Mouse (Mus musculus) gastrocnemius, adult 18-20 months (tissue): ENCODE data around the gene Irak3. TPM values are rescaled to one million over a fixed set of nuclear protein-coding genes. Genes with fewer than 3 reads are reported as not detected.

Experiments
- DNase-seq: peaks from one replicate; pipeline ENCODE4 v3.0.0; 2021; ENCODE audit warnings: low spot score
- total RNA-seq, 2 experiments: library from RNA; stranded (reverse); gene quantifications; 2 replicates each; pipeline ENCODE4 v1.2.3; 2021

Irak3 gene
- total RNA-seq, 2 experiments from 2014 or later: 1.9 to 2.9 TPM

GRCm38 (mm10) chr10:120208015-120208414, 6.1 kb upstream of the Irak3 start:
- DNase-seq: no peak

DNA sequence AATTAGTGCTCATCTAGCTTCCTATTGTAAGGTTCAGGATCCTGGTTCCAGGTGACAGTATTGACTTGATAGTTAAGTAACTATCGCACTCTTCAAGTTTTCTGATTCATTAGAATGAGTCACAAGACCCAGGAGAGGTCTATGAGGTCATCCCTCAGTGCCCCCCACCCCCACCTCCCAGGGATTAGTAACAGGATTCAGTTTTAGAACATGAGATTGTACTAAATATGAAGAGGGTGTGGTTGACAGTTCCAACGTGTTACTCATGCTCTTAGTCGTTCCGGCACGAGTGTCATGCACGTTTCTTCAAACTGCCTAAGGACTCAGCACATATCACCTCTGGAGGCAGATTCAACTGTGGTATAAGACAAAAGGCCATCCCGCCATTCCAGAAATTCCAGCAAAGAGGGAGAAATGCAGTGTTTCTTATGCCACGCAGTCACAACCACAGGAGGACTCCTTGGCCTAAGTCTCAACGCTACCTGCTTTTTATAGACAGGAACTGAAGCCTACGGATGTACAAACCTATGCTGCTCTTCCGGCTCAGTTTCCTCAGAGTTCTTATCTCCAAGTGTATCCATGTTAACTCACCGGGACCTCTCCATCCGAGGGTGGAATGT, 2.8 kb upstream of the Irak3 start:
- DNase-seq: no peak

GRCm38 (mm10) chr10:120202467-120203250, 729 bp upstream of the Irak3 start:
- no peak for DNase-seq

DNA sequence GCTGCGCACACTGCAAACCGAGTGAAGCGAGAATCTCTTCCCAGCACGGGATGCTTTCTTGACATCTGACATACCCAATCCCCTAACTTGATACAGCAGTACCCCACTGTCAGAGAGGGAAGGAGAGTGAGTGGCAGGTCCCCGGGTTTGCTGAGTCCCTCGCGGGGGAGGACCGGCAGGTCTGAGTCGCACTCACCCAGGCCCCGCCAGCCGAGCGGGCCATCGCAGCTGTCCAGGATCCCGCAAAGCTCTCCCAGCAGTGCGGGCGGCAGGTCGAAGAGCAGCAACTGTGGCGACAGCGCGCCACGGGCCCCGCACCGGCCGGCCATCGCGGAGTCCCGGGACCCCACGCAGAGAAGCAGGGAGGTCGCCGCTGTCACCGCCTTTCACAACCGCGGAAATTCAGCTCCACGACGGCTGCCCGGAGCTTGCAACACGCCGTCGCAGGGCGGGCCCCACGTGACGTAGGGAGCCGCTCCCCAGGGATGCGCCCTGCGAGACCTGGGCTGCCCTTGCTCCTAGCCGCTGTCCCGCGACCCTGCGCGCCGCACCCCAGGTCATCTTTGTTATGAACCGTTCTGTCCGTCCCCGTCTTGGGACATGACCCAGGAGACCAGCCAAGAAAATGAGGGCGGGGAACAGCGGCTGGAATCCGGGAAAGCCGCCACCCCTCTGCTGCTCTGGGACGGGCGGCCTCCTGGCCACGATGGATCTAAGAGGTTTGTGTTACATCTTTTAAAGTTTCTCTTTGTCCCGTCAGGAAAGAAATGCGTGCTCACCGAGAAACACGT, 604 bp downstream of the Irak3 start, which contains the start of gene Tmbim4:
Tmbim4 (plus strand) TSS at position 460 of the 791 bp plus-strand sequence.
- DNase-seq: peak; percentile 83

DNA sequence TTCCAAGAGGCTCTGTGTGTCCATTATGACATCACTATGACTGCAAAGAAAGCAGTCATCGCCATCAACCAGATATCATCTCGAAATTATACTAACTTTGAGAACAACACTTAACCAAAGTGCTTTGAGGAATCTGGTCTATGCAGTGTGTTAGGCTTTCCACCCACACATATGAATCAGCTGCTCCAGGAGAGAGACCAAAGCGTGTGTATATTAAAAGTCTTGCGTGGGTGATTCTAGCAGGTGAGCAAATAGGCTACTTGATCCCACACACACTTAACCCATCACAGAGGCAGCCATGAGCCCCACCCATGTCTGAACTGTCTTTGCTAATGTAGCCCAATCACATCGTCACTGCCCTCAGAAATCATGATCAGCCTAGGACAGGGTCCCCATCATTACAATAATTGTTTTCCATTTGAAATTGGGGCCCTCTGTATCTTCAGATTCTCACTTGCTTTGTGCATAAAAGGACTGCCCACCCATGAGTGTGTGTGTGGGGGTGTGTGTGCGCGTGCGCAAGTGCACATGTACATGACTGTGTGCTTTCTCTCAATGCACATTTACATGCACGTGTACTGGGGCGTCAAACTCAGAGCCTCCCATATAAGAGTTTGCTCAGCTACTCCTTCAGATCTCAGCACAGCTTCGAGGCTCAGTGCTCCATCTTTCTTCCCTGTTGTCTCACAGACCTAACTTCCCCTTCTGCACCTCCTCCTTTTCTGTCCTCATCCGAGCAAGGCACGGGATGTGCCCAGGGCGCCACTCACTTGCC, 4.7 kb downstream of the Irak3 start:
- no peak for DNase-seq

- no peak for DNase-seq
These were observed 8.7 kb downstream of the Irak3 start for GRCm38 (mm10) chr10:120193255-120193654.

DNA sequence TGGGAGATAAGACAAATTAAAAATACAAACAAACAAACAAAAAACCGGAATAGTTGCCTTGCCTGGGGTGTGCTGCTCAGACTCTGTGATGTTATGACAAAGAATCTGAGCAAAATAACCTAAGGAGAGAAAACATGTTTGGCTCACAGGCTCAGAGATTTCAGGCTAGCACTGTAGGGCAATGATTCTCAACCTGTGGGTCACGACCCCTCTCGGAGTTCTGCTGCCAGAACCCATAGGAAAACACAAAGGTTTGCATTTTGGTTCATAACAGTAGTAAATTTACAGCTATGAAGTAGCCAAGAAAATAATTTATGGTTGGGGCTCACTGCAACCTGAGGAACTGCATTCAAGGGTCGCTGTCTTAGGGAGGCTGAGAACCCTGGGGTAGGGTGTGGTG, 9.7 kb downstream of the Irak3 start:
- DNase-seq: no peak

GRCm38 (mm10) chr10:120191165-120191564, 10.8 kb downstream of the Irak3 start:
- DNase-seq: no peak

GRCm38 (mm10) chr10:120189782-120190181, 12.1 kb downstream of the Irak3 start:
- DNase-seq: no peak

DNA sequence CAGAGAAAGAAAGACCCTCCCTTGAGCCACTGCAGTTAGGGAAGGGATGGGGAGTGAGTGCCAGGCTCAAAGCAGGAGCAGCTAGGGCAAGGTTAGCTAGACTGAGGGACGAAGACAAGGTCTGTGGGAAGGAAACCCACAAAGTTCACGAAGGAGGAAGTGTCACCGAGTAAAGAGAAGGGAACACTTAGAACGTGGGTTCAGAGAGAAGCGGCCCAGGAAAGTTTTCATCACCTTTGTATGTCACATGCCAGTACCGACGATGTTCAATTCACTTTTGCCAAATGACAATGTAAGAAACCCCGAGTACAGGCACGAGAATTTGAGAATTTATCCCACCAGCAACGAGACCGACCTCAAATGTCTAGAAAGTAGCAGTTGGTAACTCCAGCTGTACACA, 12.7 kb downstream of the Irak3 start:
- DNase-seq: no peak

DNA sequence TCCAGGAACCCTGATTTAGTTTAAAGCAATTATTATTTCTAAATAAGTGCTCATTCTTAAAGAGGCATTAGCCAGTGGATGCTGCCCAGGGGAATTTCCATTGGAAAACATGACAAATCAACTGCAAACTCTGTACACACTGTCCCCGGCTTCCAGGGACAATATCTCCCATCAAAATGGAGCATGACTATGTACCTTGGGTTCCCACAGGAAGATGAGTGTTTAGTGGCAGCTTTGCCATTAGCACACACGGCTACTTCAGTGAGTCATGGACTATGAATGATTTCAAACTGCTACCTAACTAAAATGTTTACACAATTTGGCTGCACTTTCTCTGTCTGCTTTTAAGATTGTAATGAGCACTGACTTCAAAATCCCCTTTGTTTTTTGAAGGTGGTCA, 13.4 kb downstream of the Irak3 start:
- peak; percentile 27 for DNase-seq

DNA sequence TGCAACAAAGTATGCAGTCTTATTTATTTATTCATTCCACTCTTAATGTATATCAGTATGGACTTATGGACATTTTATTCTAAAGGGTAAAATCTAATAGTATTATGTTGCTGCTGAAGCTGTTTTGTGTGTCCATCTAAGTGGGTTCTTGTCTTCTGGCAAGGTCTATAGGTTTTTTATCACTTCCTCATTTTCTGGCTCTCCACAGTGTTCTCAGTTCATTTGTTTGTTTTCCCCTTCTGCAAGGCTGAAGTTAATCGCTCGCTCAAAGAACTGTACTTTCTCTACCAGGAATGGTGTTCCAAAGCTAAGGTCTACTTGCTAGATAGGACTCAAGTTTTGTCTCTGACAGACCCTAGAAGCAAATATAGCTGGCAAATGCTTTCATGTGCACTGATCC, 18.6 kb downstream of the Irak3 start:
- DNase-seq: no peak

GRCm38 (mm10) chr10:120182887-120183286, 19.0 kb downstream of the Irak3 start:
- DNase-seq: peak; percentile 10

DNA sequence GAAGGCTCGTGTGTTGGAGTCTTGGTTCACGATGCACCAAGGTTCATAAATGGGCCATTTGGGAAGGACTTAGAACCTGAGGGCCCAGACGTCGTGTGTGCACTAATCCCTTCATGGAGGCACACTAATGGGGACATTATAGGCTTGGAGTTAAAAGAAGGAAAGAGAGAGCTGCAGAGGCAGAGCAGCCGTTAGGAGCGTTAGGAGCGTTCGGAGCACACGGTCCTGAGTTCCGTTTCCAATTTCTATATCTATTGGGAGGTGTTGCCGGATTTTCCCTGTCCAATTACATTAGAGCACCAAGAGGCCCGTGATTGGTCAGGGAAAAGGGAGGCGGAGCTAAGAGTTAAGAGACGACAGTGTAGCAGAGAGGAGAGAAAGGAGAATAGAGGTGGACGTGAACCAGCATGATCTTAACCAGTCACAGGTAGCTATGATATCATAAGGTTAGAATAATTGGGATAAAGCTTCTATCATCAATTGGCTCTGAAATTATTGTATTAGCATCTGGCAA, 27.7 kb downstream of the Irak3 start:
- DNase-seq: no peak

- no peak for DNase-seq
These were observed 30.6 kb downstream of the Irak3 start for GRCm38 (mm10) chr10:120171340-120171739.

DNA sequence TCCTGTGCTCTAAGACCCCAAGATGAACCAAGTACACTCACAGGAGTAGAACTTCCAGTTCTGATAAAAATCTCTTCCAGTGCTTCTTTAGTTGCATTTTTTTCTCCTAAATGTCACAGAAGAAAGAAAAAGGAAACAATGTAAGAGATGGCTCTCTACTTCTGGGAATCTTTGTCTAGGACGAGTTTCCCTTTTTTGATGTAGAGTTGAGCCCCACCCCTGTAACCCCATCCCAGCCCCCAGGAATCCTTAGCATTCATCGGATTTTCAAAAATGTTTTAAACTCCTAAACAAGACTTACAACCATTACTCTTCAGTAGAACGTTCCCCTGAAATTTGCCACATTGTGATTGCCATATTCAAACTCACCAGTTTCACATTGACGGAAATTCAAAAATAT, 31.7 kb downstream of the Irak3 start:
- no peak for DNase-seq

DNA sequence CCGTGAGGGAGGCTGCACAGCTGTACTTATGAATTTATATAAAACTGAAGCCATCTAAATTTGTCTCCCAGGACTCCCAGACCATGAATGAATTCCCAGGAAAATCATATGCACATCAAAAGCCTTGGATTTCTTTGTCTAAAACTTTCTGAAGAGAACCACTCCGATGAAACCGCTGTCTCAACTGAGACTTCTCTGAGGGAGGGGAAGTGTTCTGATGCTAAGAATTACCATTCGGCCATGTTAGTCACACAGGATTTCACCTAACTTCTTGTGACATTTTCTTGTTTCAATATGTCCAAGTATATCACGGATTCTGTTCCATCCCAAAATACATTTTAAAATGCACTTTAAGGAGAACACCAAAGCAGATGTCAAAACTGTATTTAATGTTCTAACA, 32.1 kb downstream of the Irak3 start:
- no peak for DNase-seq

DNA sequence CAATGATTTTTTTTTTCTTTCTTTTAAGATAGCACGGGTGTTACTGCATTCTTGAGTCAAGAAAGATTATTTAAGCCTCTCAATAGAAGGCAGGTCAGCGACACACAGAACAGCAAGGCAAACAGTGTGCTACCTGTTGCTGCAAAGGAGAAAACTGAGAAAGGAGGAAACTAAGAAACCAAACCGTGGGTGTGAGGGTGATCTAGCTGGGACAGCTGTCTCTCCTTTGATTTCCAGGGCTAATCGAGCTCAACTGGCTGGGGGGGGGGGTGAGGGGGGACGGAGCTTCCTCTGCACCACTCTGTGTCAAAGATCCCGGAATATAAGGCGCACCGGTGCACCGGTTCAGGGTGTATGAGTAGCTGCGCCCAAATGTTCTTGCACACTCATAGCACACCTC, 32.9 kb downstream of the Irak3 start:
- no peak for DNase-seq

DNA sequence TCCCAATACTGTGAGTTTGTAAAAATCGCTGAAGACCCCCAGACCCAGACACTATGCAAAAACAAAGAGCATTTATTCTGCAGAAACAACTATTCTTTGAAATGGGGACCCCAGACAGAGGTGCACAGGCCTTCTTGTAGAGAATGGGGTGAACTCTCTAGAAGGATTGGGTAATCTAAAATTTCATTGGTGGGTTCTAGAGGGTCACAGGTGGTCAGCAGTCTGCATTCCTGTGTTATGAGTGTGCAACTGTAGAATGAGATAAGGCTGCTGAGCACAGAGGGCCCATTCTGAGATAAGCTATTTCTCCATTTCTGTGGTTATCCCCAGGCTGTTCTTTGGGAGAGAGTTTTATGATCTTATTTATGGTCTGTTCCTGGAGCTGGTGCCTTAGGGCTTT, 33.9 kb downstream of the Irak3 start:
- DNase-seq: no peak

DNA sequence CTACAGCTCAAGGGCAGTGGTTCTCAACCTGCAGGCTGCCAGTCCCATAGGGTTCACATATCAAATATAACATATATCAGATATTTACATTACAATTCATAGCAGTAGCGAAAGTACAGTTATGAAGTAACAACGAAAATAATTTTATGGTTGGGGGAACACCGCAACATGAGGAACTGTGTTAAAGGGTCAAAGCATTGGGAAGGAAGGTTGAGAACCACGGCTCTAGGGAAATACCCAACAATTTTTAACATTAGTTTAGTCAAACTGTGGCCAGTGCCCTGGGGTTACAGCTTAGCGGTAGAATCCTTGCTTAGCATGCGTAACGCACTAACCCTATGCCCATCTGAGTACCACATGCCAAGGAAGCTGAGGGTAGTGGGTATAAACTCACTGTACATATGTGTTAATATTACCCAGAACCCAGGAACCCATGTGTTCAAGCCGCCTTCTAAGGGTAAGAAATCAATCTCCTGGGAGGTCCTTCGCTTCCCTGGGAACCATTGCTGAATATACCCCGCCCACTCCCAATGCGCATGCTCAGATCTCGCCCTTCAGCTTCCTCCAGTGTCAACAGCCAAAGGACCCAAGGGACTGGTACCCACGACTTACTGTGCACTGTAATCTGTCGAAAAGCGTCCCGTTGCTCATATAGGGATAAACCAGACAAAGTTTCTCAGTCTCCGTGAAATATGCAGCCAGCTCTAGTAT, 36.0 kb downstream of the Irak3 start:
- DNase-seq: no peak
